Mouse (Mus musculus) intestine, postnatal 0 days (tissue): ENCODE measurements around the gene Polr2c. TPM values are rescaled to one million over a fixed set of nuclear protein-coding genes. Genes with fewer than 3 reads are reported as not detected.
"Not testable (repeated sequence)": the region's sequence is repeated elsewhere in the genome, so short reads cannot be mapped to it uniquely, and the experiment has no call there.

Experiments used
- ATAC-seq: fragments of 200-750 bp; cut with Nextera tagmentation; 2 replicates; pipeline ENCODE4 v1.8.0; 2017; ENCODE audit warnings: mild to moderate bottlenecking, moderate TSS enrichment, moderate library complexity
- H3K27ac ChIP-seq: fragments of 300-500 bp; sonication (generic); 2 replicates; pipeline ENCODE4 v1.5.1; 2014; ENCODE audit warnings: mild to moderate bottlenecking, low read depth, low read length, moderate library complexity
- H3K27me3 ChIP-seq: fragments of 300-500 bp; sonication (generic); replicated peaks from 2 replicates; pipeline ENCODE4 v1.6.1; 2014; ENCODE audit warnings: low read length, mixed read lengths; ENCODE audit not compliant: control insufficient read depth, insufficient read depth
- H3K36me3 ChIP-seq: fragments of 300-500 bp; sonication (generic); 2 replicates; pipeline ENCODE4 v1.6.1; 2014; ENCODE audit warnings: mild to moderate bottlenecking, moderate library complexity; ENCODE audit not compliant: control insufficient read depth, insufficient read depth
- H3K4me1 ChIP-seq: fragments of 300-500 bp; sonication (generic); replicated peaks from 2 replicates; pipeline ENCODE4 v1.6.1; 2014; ENCODE audit warnings: antibody characterized with exemption, low read length, mixed read lengths; ENCODE audit not compliant: control insufficient read depth, insufficient read depth
- H3K4me2 ChIP-seq: fragments of 300-500 bp; sonication (generic); replicated peaks from 2 replicates; pipeline ENCODE4 v1.6.1; 2014; ENCODE audit warnings: low read depth, mild to moderate bottlenecking, moderate library complexity
- H3K4me3 ChIP-seq: fragments of 300-500 bp; sonication (generic); 2 replicates; pipeline ENCODE4 v1.5.1; 2014; ENCODE audit warnings: low read depth, low read length
- H3K9ac ChIP-seq: fragments of 300-500 bp; sonication (generic); 2 replicates; pipeline ENCODE4 v1.6.1; 2014; ENCODE audit warnings: mild to moderate bottlenecking, low read depth, low read length
- H3K9me3 ChIP-seq: fragments of 300-500 bp; sonication (generic); 2 replicates; pipeline ENCODE4 v1.6.1; 2016; ENCODE audit warnings: mixed run types; ENCODE audit not compliant: control insufficient read depth
- CTCF ChIP-seq: sonication (generic); IDR thresholded peaks from 2 replicates; pipeline ENCODE4 v1.5.1; 2016; ENCODE audit warnings: low read depth, mild to moderate bottlenecking, control low read depth, antibody characterized with exemption, moderate library complexity
- WGBS: fragments of 180-500 bp; shearing (Covaris S2); extraction: QIAGEN DNeasy Blood & Tissue Kit; methylation state at CpG from one replicate; pipeline ENCODE4 v1.1.7; 2014; 5-methylcytosine and 5-hydroxymethylcytosine counted together
- polyA plus RNA-seq: library from polyadenylated mRNA; unstranded; fragments of >200 nt; fragmentation: Nextera tagmentation; extraction: Ambion mirVana; gene quantifications from 2 replicates; pipeline ENCODE4 v1.2.1, GENCODE M21; 2015

Polr2c gene
- polyA plus RNA-seq, 1 experiment from 2014 or later = 70.4 TPM

DNA sequence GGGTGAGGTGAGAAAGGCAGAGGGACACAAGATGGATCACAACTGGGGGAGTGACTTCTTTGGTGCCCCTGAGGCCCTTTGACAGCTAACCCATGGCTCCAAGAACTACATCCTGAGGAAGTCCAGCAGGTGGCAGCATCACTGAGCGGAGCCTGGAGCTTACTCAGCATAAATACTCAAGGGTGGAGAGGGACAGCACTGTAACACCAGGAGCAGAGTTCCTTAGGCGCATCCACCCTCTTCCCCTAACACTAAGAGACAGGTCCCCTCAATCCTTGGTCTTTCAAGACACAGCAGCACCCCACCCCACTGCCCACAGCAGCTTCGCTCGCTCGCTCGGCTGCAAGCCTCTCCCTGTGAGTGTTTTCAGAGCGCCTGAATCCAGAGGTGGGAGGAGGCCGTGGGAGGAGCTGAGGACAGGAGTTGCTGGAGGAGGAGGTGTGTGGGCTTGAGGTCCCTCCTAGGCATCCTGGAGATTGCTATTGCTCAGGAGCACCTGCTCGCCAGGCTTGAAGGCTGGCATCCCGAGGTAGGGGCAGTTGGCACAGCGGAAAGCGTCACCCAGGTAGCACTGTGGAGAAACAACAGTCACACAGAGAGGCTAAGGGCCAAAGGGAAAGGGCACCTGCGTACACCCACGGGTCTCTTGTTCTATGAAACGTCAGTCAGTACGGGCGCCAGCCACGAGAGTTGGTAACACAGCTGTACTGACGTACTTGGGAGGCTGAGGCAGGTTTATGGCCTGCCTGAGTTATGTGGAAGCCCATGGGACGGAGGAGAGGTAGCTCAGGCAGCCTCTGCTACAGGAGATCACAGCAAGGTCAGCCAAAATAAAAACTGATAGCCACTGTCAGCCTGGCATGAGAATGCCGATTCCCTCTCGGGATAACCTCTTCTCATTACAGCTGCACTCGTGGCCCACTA, 34.4 kb upstream of the Polr2c start:
- no peak overlapping the region for H3K4me3 ChIP-seq
- no peaks in the 10 kb centered on the region for H3K9me3 ChIP-seq
- no peak overlapping the region for H3K9ac ChIP-seq
- H3K36me3 ChIP-seq = peaks cover 63% of the 10 kb centered on the region
- WGBS = 80% methylated on average over 23 of the region's 23 CpGs
- no peak overlapping the region for H3K4me2 ChIP-seq
- H3K27ac ChIP-seq = no peak overlapping the region
- no peaks in the 10 kb centered on the region for H3K4me1 ChIP-seq
- H3K27me3 ChIP-seq = no peaks in the 10 kb centered on the region
- ATAC-seq = peak; percentile 53; the same call in 1 of the 2 replicates
- peak; percentile 88 for TF ChIP-seq CTCF

DNA sequence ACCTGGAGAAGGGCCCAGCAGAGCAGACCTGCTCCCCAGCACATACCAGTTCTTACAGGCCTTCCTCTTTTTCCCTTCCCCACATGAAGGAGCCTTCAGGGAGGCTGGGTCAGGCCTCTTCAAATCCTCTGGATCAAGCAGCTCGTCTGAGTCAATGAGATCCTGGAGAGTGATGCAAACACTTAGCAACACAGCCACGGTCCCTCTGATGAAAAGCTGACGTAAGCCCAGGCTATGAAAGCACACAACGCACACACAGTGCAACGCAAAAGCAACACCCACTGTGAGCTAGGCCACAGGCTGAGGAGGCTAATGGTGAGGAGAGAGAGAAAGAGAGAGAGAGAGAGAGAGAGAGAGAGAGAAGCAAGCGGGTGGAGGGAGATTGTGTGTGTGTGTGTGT, 32.1 kb upstream of the Polr2c start:
- no peak for TF ChIP-seq CTCF
- no peak overlapping the region for H3K9ac ChIP-seq
- no peak overlapping the region for H3K27ac ChIP-seq
- no peaks in the 10 kb centered on the region for H3K4me1 ChIP-seq
- WGBS = 87% methylated on average over 6 of the region's 6 CpGs
- no peak for ATAC-seq
- no peaks in the 10 kb centered on the region for H3K9me3 ChIP-seq
- H3K4me3 ChIP-seq = no peak overlapping the region
- H3K4me2 ChIP-seq = no peak overlapping the region
- peaks cover 78% of the 10 kb centered on the region for H3K36me3 ChIP-seq
- H3K27me3 ChIP-seq = no peaks in the 10 kb centered on the region

DNA sequence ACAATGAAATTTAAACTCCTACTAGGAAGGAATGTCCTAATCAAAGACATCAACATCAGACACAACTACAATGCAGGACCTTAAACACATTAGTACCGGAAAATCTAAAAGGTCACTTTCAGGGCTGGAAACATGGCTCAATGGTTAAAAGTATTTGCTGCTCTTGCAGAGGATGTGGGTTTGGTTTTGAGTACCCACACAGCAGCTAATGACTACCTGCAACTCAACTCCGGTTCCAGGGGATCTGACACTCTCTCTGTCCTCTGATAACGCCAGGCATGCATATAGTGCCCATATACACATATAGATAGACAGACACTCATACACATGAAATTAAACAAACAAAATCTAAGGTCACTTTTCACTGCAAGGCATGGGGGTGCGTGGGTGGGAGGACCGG, 31.0 kb upstream of the Polr2c start:
- H3K4me1 ChIP-seq = no peaks in the 10 kb centered on the region
- 90% methylated on average over 5 of the region's 5 CpGs for WGBS
- no peak for ATAC-seq

DNA sequence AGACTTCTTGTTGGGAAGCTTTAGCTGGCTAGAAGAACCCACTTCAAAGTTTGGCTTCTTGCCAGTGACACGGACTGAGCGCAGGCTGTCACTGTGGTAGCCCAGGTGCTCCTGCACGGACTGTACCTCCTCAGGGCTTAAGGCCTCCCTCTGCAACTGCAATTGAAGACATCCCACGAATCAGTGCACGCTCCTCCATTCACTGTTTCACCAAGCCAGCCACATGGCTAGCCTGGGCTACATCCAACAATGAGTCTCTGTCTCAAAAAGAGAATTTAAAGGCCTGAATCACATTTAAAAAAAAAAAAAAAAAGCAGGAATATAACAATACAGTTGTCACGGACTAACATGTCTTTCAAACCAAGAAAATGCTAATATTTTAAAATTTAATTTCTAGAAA, 29.0 kb upstream of the Polr2c start:
- Histone ChIP-seq H3K36me3 (peaks cover 67% of the 10 kb centered on the region), H3K9ac (no peak overlapping the region), H3K4me1 (no peaks in the 10 kb centered on the region), H3K27me3 (no peaks in the 10 kb centered on the region), H3K4me2 (no peak overlapping the region), H3K27ac (no peak overlapping the region), H3K4me3 (no peak overlapping the region), H3K9me3 (no peaks in the 10 kb centered on the region)
- no peak for TF ChIP-seq CTCF
- ATAC-seq = no peak
- WGBS = 87% methylated on average over 6 of the region's 6 CpGs

More for the DNA sequence above, 31.0 kb upstream of the Polr2c start:
- Histone ChIP-seq H3K36me3 (peaks cover 78% of the 10 kb centered on the region), H3K4me3 (no peak overlapping the region), H3K27ac (no peak overlapping the region), H3K9me3 (no peaks in the 10 kb centered on the region), H3K9ac (no peak overlapping the region), H3K4me2 (no peak overlapping the region), H3K27me3 (no peaks in the 10 kb centered on the region)
- no peak for TF ChIP-seq CTCF

DNA sequence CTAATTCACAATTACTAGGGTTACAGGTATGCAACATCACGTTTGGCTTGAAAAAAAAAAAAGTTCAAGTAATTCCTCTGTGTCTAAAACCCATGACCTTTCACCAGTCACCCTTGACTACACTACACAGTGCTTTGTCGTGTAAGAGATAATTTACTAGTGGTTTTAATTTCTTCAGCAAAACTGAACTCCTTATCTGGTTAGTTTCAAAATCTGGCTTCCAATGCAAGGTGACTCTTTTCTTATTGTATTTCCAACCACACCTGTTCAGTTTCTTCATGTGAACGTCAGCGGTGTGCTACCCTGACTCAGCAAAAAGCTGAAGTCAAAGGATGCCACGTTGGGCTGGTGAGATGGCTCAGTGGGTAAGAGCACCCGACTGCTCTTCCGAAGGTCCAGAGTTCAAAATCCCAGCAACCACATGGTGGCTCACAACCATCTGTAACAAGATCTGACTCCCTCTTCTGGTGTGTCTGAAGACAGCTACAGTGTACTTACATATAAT, 23.3 kb upstream of the Polr2c start:
- not testable (repeated sequence) for H3K27ac ChIP-seq, H3K27me3 ChIP-seq, H3K4me3 ChIP-seq, H3K4me1 ChIP-seq, H3K4me2 ChIP-seq, H3K9me3 ChIP-seq, H3K9ac ChIP-seq
- WGBS = 39% methylated on average over 7 of the region's 7 CpGs
- H3K36me3 ChIP-seq = peaks cover 25% of the 10 kb centered on the region
- peak; percentile 55 for ATAC-seq

DNA sequence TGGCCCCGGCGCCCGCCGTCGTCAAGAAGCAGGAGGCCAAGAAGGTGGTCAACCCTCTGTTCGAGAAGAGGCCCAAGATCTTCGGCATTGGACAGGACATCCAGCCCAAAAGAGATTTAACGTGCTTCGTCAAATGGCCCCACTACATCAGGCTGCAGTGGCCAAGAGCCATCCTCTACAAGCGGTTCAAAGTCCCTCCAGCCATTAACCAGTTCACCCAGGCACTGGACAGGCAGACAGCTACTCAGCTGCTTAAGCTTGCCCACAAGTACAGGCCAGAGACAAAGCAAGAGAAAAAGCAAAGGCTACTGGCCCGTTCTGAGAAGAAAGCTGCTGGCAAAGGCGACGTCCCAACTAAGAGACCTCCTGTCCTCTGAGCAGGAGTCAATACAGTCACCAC, 21.5 kb upstream of the Polr2c start:
- H3K4me3 ChIP-seq, H3K27ac ChIP-seq, H3K9me3 ChIP-seq, H3K4me2 ChIP-seq, H3K9ac ChIP-seq, H3K4me1 ChIP-seq, H3K27me3 ChIP-seq, ATAC-seq: not testable (repeated sequence)
- H3K36me3 ChIP-seq = peaks cover 12% of the 10 kb centered on the region
- 94% methylated on average over 13 of the region's 13 CpGs for WGBS
